Mouse (Mus musculus) cerebellum, adult 2 months (tissue): ENCODE data around the gene Bcr. TPM values are rescaled to one million over a fixed set of nuclear protein-coding genes. Genes with fewer than 3 reads are reported as not detected.

Experiments used
- DNase-seq, 2 experiments: peaks; one replicate each; pipeline ENCODE4 v3.0.0; 2021
- H3K27ac ChIP-seq: fragments of 200-500 bp; 2 replicates; pipeline ENCODE4 v1.5.1; 2012; ENCODE audit warnings: low read length, control low read depth, inconsistent platforms; ENCODE audit not compliant: insufficient read depth
- H3K27me3 ChIP-seq: fragments of 200-500 bp; 2 replicates; pipeline ENCODE4 v1.6.1; 2012; ENCODE audit warnings: inconsistent platforms, mild to moderate bottlenecking, low read length, moderate library complexity; ENCODE audit not compliant: control insufficient read depth, insufficient read depth
- H3K4me1 ChIP-seq: fragments of 200-500 bp; 2 replicates; pipeline ENCODE4 v1.6.1; 2011; ENCODE audit warnings: low read length; ENCODE audit not compliant: control insufficient read depth, insufficient read depth
- H3K4me3 ChIP-seq: fragments of 200-500 bp; replicated peaks from 2 replicates; pipeline ENCODE3; 2011; ENCODE audit warnings: mild to moderate bottlenecking, low read depth, low read length, control low read depth; ENCODE audit not compliant: insufficient read depth
- CTCF ChIP-seq: fragments of 200-500 bp; IDR thresholded peaks from 2 replicates; pipeline ENCODE4 v1.5.1; 2011; ENCODE audit warnings: low read depth, mild to moderate bottlenecking, control low read depth, low read length, moderate library complexity, borderline replicate concordance; ENCODE audit not compliant: insufficient read depth
- POLR2A ChIP-seq: fragments of 200-500 bp; IDR thresholded peaks from 2 replicates; pipeline ENCODE4 v1.6.1; 2011; ENCODE audit warnings: low read length, control low read depth, borderline replicate concordance; ENCODE audit not compliant: insufficient read depth
- WGBS: fragments of 180-500 bp; shearing (Covaris S2); methylation state at CpG from one replicate; pipeline ENCODE4 v1.1.7; 2018; 5-methylcytosine and 5-hydroxymethylcytosine counted together
- polyA plus RNA-seq: library from polyadenylated mRNA; depleted of rRNA; stranded (reverse); fragments of >200 nt; gene quantifications from 2 replicates; pipeline ENCODE4 v1.2.3, GENCODE M21; 2012

The Bcr gene
- polyA plus RNA-seq, 1 experiment: 44.4 TPM

DNA sequence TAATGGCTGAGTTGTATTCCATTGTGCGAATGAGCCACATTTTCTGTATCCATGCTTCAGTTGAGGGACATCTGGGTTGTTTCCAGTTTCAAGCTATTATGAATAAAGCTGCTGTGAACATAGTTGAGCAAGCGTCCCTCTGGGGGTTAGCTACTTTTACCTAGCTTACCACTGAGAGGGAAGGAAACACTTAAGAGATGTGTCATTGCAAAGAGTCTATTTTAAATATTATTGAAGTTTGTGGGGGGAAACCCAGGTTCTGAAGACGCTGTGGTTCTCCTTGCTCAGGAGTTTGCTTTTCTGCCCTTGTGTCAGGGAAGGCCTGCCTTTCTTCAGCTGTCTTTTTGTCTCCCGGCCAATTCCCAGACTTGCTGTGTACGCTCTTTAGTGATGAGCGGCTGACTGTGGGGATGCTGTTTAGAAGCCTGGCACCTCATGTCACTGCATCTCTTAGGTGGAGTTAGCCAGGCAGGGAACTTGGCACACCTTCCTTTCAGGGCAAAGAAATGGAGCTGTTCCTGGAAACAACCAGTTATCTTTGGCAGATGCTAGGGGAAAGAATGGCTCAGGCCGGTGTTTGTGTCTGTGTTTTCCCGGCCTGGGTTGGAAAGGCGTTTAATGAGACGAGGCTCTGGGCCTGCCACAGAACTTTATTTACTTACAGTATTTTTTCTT, 31.2 kb downstream of the Bcr start:
- H3K4me1 ChIP-seq: peaks cover 8% of the 10 kb centered on the region
- DNase-seq: peak; percentile 60 to 85
- 16% methylated on average over 10 of the region's 10 CpGs for WGBS
- 0 out of 2 replicates have a peak overlapping the region, but pooled peaks have one; percentile 3 for H3K27ac ChIP-seq
- TF ChIP-seq POLR2A (no peak), CTCF (no peak)
- no peak overlapping the region for H3K4me3 ChIP-seq
- H3K27me3 ChIP-seq: no peaks in the 10 kb centered on the region

DNA sequence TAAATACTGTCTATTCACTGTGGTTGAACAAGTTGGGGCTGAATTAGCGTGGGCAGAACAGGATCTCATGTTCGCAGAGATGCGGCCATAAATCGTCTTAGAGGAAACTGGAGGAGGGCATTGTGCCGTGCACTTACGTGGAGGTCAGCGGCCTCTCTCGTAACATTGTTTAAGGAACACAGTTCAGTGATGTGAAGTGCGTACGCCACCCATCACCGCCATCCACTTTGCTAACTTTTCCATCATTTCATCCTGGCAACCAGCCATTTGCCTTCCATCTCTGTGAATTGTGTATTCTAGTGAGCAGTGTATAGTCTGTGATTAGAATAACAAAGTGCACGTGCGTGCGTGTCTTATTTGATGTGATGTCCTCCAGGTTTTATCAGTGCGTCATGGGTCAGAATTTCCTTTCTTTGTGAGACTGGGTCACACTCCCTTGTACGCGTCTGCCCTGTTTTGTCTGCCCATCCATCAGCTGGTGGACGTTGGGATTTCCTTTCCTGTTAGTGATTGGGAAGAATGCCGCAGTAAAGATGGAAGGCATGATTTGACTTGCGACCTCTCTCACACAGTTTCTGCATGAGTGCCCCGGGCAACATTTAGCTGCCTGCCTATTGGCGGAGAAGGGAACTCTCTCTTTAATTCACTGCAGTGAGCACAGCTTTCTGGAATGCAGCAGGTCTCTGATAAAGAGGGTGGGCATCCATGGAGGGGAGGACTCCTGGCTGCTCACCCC, 33.0 kb downstream of the Bcr start:
- H3K27ac ChIP-seq: no peak overlapping the region

DNA sequence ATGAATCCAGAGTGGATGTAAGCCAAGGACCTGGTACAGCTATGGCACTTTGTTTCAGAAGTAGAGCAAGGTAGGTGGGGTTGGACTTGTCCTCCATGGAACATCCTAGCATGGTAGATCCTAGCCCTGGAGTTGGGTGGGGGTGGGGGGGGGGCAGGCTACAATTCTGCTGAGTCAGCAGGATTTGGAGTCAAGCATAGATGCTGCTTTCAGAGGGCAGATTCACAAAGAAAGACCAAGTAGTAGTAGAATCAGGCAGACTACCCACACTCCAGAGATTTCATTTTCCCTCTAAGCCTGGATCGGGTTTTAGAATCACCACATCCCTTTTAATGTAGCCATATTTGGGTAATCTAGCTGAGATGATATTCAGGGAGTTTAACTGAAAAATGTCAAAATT, 33.9 kb downstream of the Bcr start:
- H3K27ac ChIP-seq: no peak overlapping the region
- TF ChIP-seq CTCF: no peak
- no peak overlapping the region for H3K4me3 ChIP-seq
- H3K4me1 ChIP-seq: peaks cover 28% of the 10 kb centered on the region
- no peak for DNase-seq
- WGBS: 100% methylated on average over 1 of the region's 1 CpGs
- H3K27me3 ChIP-seq: no peaks in the 10 kb centered on the region

More for the DNA sequence above, 33.0 kb downstream of the Bcr start:
- no peak for TF ChIP-seq CTCF
- TF ChIP-seq POLR2A: no peak
- Histone ChIP-seq H3K4me3 (no peak overlapping the region), H3K27me3 (no peaks in the 10 kb centered on the region), H3K4me1 (peaks cover 19% of the 10 kb centered on the region)
- WGBS: 88% methylated on average over 22 of the region's 22 CpGs
- no peak for DNase-seq

DNA sequence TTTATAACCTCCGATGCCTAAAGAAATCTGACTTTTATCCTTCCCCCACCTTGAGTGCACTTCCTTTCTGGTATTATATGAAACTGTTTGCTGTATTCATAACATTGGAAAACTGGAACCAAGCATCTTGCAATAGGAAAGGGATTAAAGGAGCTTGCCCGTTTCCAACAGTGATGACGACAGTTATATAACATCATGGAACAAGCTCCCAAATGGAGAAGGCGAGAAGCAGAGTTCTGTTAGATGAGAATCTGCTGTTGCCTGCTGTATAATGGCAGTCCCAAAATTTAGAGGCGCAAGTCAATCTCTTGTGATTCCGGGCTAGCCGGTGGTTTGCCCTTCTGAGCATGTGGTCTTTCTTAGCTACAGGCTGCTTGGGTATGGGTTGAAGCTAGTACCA, 34.8 kb downstream of the Bcr start:
- Histone ChIP-seq H3K27ac (no peak overlapping the region), H3K4me1 (peaks cover 35% of the 10 kb centered on the region), H3K4me3 (no peak overlapping the region), H3K27me3 (no peaks in the 10 kb centered on the region)
- WGBS: 92% methylated on average over 7 of the region's 7 CpGs
- no peak for TF ChIP-seq POLR2A
- TF ChIP-seq CTCF: no peak
- DNase-seq: no peak

DNA sequence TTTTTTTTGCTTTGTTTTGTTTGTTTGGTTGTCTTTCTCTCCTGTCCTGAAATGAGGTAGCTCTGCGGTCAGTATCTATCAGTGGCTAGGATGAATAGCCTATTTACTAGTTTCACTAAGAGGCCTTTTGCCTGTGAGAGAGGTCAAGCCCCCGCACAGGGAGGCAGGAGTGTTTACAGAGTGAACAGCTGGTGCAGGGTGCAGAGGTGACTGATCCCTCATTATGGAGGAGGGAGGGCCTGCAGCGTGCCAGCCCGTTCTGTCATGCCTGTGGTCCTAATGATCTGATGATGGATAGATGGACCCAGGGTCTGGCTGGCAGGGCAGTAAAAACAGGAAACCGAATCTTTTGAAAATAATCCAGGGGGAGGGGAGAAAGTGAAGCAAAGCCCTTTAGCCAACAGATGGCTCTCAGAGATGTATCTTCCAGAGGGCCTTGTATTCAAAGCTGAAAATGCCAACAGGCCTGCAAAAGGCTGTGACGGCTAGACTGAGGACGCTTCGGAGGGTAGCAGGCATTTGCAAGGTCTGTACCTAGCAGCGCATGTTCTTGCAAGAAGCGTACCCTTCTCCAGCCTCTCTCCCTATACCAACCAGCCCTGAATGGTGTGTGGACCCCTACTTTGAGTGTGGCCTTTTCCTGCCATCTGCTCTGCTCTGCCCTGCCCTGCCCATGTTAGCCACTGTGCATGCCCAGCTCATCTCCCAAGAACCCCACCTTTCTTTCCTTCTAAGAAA, 38.2 kb downstream of the Bcr start:
- 55% methylated on average over 10 of the region's 10 CpGs for WGBS
- Histone ChIP-seq H3K4me1 (peaks cover 55% of the 10 kb centered on the region), H3K27ac (0 out of 2 replicates have a peak overlapping the region, but pooled peaks have one; percentile 2), H3K27me3 (no peaks in the 10 kb centered on the region), H3K4me3 (no peak overlapping the region)
- DNase-seq: no peak
- no peak for TF ChIP-seq POLR2A

DNA sequence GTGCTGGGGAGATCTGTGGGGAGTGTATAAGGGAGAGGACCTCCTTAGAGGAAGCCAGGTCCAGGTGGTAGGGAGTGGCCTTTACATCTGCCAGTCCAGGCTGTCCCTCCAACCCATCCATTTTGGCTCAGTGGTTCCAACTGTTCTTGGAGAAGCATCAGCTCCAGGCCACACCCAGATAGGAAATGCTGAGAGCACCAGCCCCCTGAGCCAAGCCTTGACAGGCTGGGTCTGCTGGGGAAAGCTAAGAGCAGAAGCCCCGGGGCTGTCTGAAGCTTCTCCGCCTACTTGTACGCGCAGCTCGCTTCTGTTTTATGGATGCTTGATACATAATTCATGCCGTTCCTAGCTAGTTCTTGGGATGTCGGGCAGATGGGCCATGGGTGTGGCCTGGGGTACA, 39.9 kb downstream of the Bcr start:
- H3K4me3 ChIP-seq: no peak overlapping the region
- H3K4me1 ChIP-seq: peaks cover 69% of the 10 kb centered on the region
- no peak for TF ChIP-seq POLR2A
- no peak for TF ChIP-seq CTCF
- WGBS: 42% methylated on average over 7 of the region's 7 CpGs
- peak in 1 of 2 experiments; percentile 47 for DNase-seq
- H3K27ac ChIP-seq: peak overlapping the region; percentile 46
- no peaks in the 10 kb centered on the region for H3K27me3 ChIP-seq

DNA sequence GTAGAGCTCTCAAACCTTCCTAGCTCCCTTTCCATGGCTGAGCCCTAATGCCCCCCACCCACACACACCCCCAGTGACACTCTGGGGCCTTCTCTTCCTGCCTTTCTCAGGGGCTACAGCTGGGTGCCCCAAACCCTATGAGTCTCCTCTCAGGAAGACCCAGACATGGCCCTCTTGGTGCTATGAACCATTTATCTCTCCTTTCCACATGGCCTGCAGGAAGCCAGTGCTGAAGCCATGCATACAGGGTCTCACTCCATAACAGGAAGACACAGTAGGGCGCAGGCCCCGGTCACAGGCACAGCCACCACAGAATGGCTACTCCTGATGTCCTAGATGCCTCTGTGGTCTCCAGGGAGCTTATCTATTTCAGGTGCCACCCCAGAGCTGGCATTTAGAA, 43.1 kb downstream of the Bcr start:
- WGBS: 98% methylated on average over 2 of the region's 2 CpGs
- no peak overlapping the region for H3K27ac ChIP-seq
- H3K4me3 ChIP-seq: no peak overlapping the region
- H3K27me3 ChIP-seq: no peaks in the 10 kb centered on the region
- no peak for DNase-seq
- no peak for TF ChIP-seq CTCF
- no peak for TF ChIP-seq POLR2A
- H3K4me1 ChIP-seq: peaks cover 55% of the 10 kb centered on the region

DNA sequence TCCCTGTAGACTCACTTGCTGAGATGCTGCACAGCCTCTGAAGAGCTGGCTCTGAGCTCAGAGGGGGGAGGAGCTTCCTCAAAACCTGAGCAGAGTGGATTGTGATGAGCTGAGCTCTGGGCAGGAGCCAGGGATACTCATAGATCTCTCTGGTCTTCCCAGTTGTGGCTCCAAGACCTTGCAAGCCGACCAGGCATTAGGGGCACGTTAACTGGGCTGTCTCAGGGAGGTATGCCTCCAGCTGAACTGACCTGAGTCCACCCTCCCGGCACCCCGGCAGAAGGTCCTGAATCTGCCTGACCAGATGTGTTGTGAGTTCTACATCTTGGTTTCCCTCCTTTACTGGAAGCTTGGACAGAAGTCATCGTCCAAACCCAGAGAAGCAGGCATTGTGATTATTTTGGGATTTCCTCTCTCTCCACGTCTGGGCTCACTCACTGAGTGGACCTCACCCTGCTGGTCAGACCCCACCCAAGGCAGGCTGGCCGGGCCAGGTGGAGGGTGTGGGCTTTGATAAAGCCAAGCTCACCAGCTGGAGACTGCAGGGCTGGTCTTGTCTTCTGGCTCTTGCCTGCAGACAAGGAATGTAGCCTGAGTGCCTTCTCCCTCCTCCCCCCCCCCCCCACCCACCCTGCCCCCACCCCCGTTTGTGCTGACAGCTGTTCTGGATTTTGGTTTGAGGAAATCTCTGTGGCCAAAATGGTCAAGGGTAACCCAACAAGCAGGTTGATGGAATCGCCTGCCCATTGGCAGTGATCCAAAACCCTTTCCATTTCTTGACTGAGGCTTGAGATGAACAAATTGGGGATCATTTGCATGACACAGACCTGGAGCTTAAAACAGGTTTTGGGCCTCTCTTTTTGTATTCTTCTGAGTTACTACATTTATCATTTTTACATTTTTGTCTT, 44.1 kb downstream of the Bcr start:
- Histone ChIP-seq H3K4me3 (no peak overlapping the region), H3K27me3 (no peaks in the 10 kb centered on the region), H3K4me1 (peaks cover 46% of the 10 kb centered on the region), H3K27ac (no peak overlapping the region)
- DNase-seq: peak; percentile 30 to 51
- no peak for TF ChIP-seq POLR2A
- TF ChIP-seq CTCF: no peak
- WGBS: 40% methylated on average over 9 of the region's 9 CpGs
